8 mouse cellular contexts compared by ENCODE assay signal in the genomic region with DNA sequence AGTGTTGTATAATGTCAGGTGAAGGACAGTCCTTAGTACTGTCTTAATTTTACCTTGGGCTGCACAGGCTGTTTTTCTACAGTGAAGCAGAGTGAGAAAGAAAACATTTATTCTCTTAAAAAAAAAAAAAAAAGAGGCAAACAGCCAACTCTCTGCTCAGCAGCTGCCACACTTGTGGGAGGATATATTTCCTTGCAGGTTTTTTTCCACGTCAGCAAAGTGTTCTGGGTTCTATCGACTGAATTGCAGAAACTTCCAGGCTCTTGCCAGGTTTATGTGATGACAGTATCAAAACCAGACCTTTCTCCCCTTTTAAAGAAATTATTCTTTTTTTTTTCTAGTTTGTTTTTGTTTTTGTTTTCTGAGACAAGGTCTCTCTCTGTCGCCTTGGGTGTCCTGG. TPM values are rescaled to one million over a fixed set of nuclear protein-coding genes. Genes with fewer than 3 reads are reported as not detected.
DNase-seq lines count a peak whose midpoint lies in the region; ATAC-seq and TF ChIP-seq lines count a peak whose summit lies in the region.

No protein-coding gene starts in this region.

- H3K4me3 ChIP-seq in heart, embryonic 16.5 days (ENCODE audit: low read length) = no peak overlapping the region
- H3K4me3 ChIP-seq in hindbrain, embryonic 14.5 days (replicated peaks; ENCODE audit: low read length) = peak overlapping the region; percentile 66; the same call in 1 of the 2 replicates
- no peak overlapping the region for H3K4me3 ChIP-seq in midbrain, embryonic 11.5 days (ENCODE audit: low read depth, low read length)
- no peak overlapping the region for H3K4me3 ChIP-seq in cerebellum, adult 2 months (replicated peaks; ENCODE audit: insufficient read depth, low read depth, low read length)

- no peak overlapping the region; the same call in 1 of the 2 replicates for H3K9ac ChIP-seq in heart, embryonic 16.5 days (ENCODE audit: low read length)
- H3K9ac ChIP-seq in hindbrain, embryonic 14.5 days = no peak overlapping the region
- H3K9ac ChIP-seq in midbrain, embryonic 11.5 days (ENCODE audit: low read length) = no peak overlapping the region

- DNase-seq in heart, postnatal 25 days (ENCODE audit: low spot score) = no peak
- peak; percentile 59 for DNase-seq in adipocyte (ENCODE audit: low spot score)
- DNase-seq in hindbrain, embryonic 14.5 days (ENCODE audit: low spot score) = no peak
- no peak for DNase-seq in midbrain, embryonic 11.5 days (ENCODE audit: low spot score, missing footprints)
- DNase-seq in spleen, postnatal 4 days (ENCODE audit: low spot score in 2 of 2) = no peak
- no peak for DNase-seq in cerebellum, adult 2 months

- TF ChIP-seq CTCF in cerebellum, adult 2 months (IDR thresholded peaks at IDR 0.05; ENCODE audit: borderline replicate concordance, insufficient read depth, low read depth, low read length) = no peak

- peak overlapping the region; percentile 95 for H3K4me2 ChIP-seq in heart, embryonic 16.5 days (ENCODE audit: low read depth, low read length)
- H3K4me2 ChIP-seq in hindbrain, embryonic 14.5 days (replicated peaks) = peak overlapping the region; percentile 65
- peak overlapping the region; percentile 70 for H3K4me2 ChIP-seq in midbrain, embryonic 11.5 days

- no peaks in the 10 kb centered on the region for H3K9me3 ChIP-seq in heart, embryonic 16.5 days (replicated peaks; ENCODE audit: control insufficient read depth, low read length)
- H3K9me3 ChIP-seq in hindbrain, embryonic 14.5 days (ENCODE audit: control insufficient read depth, low read length) = no peaks in the 10 kb centered on the region
- H3K9me3 ChIP-seq in midbrain, embryonic 11.5 days (ENCODE audit: control insufficient read depth, low read length) = no peaks in the 10 kb centered on the region

- no peak overlapping the region for H3K27ac ChIP-seq in heart, embryonic 16.5 days (ENCODE audit: low read length)
- no peak overlapping the region for H3K27ac ChIP-seq in hindbrain, embryonic 14.5 days
- no peak overlapping the region for H3K27ac ChIP-seq in midbrain, embryonic 11.5 days (ENCODE audit: low read depth, low read length)
- no peak overlapping the region for H3K27ac ChIP-seq in cerebellum, adult 2 months (ENCODE audit: insufficient read depth, low read length)

- intact Hi-C loops in heart, postnatal 25 days (cut with DNase I) = no loop called here

- 44% methylated on average over 3 of the region's 3 CpGs for WGBS in heart, embryonic 16.5 days
- 64% methylated on average over 3 of the region's 3 CpGs for WGBS in hindbrain, embryonic 14.5 days
- 67% methylated on average over 3 of the region's 3 CpGs for WGBS in midbrain, embryonic 11.5 days
- 48% methylated on average over 3 of the region's 3 CpGs for WGBS in cerebellum, adult 2 months

- ATAC-seq in heart, embryonic 16.5 days (replicated peaks; ENCODE audit: extremely low read depth, insufficient read depth, low FRiP score) = no peak
- ATAC-seq in hindbrain, embryonic 14.5 days (ENCODE audit: low FRiP score) = no peak
- no peak for ATAC-seq in midbrain, embryonic 11.5 days (ENCODE audit: low FRiP score)
- ATAC-seq in inflammation-experienced regulatory T-cells, adult 6 months = no peak

- H3K4me1 ChIP-seq in heart, embryonic 16.5 days (ENCODE audit: control insufficient read depth, insufficient read depth, low read length) = peaks cover 8% of the 10 kb centered on the region
- H3K4me1 ChIP-seq in hindbrain, embryonic 14.5 days (replicated peaks; ENCODE audit: control insufficient read depth, insufficient read depth, low read length) = peaks cover 8% of the 10 kb centered on the region
- H3K4me1 ChIP-seq in midbrain, embryonic 11.5 days (ENCODE audit: control insufficient read depth, insufficient read depth, low read length) = peaks cover 5% of the 10 kb centered on the region
- H3K4me1 ChIP-seq in cerebellum, adult 2 months (ENCODE audit: control insufficient read depth, insufficient read depth, low read length) = no peaks in the 10 kb centered on the region

- H3K27me3 ChIP-seq in heart, embryonic 16.5 days (ENCODE audit: control insufficient read depth, insufficient read depth, low read length) = no peaks in the 10 kb centered on the region
- no peaks in the 10 kb centered on the region for H3K27me3 ChIP-seq in hindbrain, embryonic 14.5 days (ENCODE audit: control insufficient read depth, insufficient read depth, low read length)
- no peaks in the 10 kb centered on the region for H3K27me3 ChIP-seq in midbrain, embryonic 11.5 days (ENCODE audit: control insufficient read depth, insufficient read depth, low read length)
- no peaks in the 10 kb centered on the region for H3K27me3 ChIP-seq in cerebellum, adult 2 months (ENCODE audit: control insufficient read depth, insufficient read depth, low read length)

- 0 out of 2 replicates have a peak, but pooled peaks cover 3% of the 10 kb centered on the region for H3K36me3 ChIP-seq in heart, embryonic 16.5 days (ENCODE audit: control insufficient read depth, insufficient read depth)
- H3K36me3 ChIP-seq in hindbrain, embryonic 14.5 days (replicated peaks; ENCODE audit: control insufficient read depth, insufficient read depth) = peaks cover 9% of the 10 kb centered on the region
- H3K36me3 ChIP-seq in midbrain, embryonic 11.5 days (ENCODE audit: control insufficient read depth, insufficient read depth, low read length) = no peaks in the 10 kb centered on the region

- no peak for TF ChIP-seq POLR2A in cerebellum, adult 2 months (IDR thresholded peaks at IDR 0.05; ENCODE audit: borderline replicate concordance, insufficient read depth, low read length)

RNA-seq across cellular contexts. Expression of a gene that starts 0.9 kb away (rescaled TPM):
- 15.4 and 15.6 TPM in 2 replicates for polyA plus RNA-seq in heart, embryonic 16.5 days (2015; fragmentation: Nextera tagmentation; extraction: Ambion mirVana)
- total RNA-seq in heart, postnatal 25 days (2021) = 10 to 100 TPM; 13.6 to 15.7 TPM
- 20.9 and 21.2 TPM in 2 replicates for polyA plus RNA-seq in hindbrain, embryonic 14.5 days (2014; fragmentation: Nextera tagmentation; extraction: Ambion mirVana)
- polyA plus RNA-seq in midbrain, embryonic 11.5 days (2014; fragmentation: Nextera tagmentation; extraction: Ambion mirVana) = 25.4 and 27.7 TPM in 2 replicates
- 10 to 100 TPM; 10.7 to 28.7 (median 25.0) TPM for polyA plus RNA-seq in inflammation-experienced regulatory T-cells, adult 6 months (2017; shearing (Covaris generic))
- 11.1 and 12.1 TPM in 2 replicates for polyA plus RNA-seq in cerebellum, adult 2 months (2012; rRNA removed)
